Mouse (Mus musculus): ENCODE data around the gene Slc15a5.
"Not testable (repeated sequence)": the region's sequence is repeated elsewhere in the genome, so short reads cannot be mapped to it uniquely, and the experiment has no call there.

Slc15a5 gene

DNA sequence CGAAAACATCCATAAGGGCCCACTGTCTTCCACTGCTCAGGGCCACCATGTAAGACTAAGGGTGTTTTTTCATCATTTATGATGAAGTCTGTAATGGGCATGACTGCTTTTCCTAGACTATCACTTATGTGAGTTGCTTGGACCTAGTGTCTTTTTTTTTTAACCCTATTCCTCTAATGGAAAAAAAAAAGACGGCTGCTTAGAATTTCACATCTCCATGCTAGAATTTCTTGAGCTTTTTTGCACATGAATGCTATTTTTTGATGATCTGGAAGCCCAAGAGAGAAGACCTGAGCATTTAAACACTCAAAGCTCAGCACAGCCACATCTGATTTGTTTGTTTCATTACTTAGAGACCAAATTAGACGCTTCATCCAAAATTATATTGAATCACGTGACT, at the start of gene Slc15a5:
TSS of gene Slc15a5 (minus strand) at position 101 of the 400 bp plus-strand sequence.
- no peak for DNase-seq

DNA sequence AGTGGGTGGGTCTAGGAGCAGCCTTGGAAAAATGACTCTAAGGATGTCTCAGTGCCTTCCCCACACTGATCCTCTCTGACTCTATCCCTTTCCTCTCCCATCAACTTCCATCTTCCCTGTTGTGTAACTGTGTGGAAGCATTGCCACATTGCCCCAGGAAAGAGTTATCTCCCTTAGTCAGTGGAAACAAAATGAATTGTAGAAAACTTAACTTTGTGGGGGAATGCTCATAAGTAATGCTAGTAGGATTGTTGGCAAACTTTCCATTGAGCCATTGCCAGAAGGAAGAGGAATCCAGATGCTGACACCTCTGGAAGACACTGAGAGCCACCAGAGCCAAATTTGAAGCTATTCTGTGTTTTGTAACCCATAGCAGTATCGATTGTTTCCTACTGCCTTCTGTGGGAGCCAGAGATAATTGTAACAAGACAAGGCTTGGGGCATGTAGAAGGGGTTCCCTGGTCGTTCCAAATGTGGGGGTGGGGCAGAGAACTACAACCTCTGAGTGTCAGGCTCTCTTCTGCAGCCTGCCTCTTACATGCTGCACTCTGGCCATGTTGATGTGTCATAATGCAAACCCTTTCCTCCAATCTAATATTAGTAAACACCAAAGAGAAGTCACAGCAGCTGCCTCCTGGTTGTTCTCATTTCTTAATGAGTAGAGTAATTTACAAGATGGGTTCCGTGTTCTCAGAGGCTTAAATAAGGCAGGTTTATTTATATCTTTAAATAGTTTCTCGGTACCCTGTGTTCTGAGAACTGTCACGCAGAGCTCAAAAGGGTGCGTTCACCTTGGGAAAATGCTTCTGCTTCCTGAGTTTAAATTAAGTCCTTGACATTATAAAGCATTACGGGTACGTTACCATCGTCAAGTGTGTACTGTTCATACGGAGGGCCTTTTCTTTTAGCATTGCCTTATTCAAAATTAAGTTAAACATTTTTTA, 48.9 kb upstream of the Slc15a5 start:
- DNase-seq, result no peak

DNA sequence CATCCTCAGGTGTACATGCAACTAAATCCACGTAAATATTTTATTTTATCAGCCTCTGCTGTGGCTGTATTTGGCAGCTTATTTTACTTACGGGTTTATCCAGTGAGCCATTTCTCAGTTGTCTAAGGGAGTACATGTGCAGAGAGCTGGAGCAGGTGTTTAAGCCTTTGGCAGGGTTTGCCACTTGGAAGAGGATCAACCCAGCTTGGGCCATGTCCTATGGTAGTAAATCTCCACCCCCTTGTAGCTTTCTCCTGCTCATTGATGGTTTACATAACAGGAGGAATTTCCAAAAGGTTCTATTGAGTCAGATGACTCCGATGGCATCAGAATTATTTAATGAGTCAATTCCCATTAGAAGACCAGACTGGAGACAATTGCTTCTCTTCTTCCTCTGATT, 37.8 kb upstream of the Slc15a5 start:
- no peak for DNase-seq

DNA sequence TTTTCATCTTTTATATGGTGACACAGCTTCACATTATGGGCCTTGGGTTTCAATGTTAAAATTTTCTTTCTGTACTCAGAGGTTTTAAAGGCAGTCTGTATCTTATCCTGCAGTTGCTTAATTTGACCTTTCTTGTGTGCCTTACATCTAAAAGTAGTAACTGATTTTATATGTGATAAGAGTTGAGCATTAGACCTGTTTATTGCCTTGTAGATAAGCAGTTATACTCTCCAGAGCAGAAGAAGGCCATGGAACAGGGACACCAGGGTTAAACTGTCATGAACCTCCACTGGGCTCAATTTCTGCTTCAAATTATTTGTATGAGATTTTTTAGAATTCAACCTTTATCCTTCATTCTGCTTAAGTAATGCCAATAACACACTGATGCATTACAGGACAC, 24.8 kb upstream of the Slc15a5 start:
- no peak for DNase-seq

DNA sequence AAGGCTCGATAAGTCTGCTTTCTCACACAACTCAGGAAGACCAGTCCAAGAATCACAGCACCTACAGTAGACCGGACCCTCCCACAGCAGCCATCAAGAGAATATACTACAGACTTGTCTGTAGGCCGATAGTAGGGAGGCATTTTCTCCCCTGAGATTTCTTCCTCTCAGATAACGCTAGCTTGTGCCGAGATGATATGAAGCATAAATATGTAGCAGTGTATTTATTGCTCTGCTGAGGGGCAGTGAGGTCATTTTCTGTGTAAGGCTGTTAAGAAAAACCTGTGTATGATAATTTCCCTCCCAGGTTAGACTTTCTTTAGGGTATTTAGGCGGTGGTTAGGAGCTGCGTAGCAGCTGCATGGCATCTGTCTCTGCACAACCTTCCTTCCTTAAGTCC, 23.2 kb upstream of the Slc15a5 start:
- DNase-seq, result no peak

DNA sequence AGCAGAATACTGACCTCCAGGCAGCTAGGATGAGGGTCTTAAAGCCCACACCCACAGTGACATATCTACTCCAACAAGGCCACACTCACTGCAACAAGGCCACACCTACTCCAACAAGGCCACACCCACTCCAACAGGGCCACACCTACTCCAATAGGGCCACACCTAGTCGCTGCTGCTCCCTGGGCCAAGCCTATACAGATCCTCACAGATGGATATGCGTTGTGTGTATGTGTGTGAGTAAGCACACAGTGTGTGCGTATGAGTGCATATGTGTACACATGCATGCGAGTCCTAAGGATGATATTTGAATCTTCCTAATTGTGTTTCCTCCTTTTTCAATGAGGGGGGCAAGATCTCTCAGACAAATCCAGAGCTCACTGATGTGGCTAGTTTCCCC, 22.1 kb upstream of the Slc15a5 start:
- no peak for DNase-seq

DNA sequence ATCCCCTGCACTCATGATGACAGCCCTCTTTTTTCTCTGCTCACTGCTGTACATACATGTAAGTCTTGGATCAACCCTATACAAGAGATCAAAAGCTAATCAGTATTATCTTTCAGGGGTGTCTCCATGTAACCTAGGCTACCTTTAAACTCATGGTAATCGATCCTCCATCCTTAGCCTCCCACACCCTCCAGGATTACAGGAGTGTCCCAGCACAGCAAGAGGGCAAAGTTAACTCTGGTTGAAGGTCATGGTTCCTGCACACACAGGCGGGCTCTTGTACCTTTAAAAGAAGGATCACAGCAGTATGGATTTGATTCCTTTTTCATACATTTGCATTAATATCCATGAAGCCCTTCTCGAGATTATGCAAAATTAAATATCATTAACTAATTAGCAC, 19.9 kb upstream of the Slc15a5 start:
- DNase-seq, result no peak

DNA sequence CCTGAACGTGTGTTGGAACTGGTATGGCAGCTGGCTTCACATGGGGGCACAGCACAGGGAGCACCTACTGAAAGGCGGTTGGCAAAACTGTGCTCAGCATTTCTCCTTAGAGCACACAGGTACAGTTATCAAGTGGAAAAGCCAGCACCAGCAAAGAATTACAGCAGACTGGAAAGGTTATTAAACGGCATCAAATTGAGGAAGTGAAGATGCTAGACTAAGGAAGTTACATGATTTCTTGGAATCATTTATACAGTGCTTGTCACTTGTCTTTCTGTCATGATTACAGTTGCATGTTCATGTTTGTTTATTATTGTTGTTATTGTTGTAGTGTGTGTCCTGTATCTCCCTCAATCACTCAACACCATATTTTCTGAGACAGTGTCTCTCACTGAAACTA, 15.3 kb upstream of the Slc15a5 start:
- no peak for DNase-seq

DNA sequence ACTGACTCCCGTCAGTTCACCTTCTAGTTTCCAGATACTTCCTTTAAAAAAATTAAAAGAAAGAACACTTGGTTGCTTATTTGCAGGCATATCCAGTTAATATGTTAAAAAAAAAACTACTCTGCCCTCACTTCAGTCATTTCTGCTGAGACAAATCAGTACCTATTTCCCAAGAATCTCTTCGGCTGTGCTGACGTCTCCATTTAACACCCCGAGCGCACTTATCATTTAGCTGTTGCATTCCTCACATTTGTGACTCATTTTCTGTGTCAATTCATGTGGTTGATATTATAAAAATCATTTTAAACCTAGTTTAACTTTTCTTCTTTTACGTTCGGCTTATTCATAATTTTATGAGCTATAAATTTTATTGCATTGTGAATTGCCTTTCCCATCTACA, 12.7 kb upstream of the Slc15a5 start:
- DNase-seq, result no peak

DNA sequence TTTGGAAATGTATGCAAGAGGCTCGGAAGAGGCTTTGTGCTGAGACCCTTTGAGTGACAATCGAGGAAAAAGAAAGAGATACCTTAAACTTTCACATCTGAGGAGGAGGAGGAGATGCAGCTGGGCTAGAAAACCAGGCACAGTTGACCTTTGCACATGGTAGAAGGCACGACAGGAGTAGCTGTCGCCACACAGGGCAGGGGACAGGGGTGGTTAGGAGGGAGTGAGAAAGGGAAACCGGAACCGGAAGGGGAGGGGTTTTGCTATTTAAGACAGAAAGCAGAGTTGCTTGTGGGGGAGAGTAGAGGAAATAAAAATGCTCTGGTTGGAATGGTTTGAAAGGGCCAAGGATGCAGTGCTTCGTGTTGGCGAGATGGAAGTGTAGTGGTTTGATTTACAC, 9.4 kb upstream of the Slc15a5 start:
- no peak for DNase-seq

DNA sequence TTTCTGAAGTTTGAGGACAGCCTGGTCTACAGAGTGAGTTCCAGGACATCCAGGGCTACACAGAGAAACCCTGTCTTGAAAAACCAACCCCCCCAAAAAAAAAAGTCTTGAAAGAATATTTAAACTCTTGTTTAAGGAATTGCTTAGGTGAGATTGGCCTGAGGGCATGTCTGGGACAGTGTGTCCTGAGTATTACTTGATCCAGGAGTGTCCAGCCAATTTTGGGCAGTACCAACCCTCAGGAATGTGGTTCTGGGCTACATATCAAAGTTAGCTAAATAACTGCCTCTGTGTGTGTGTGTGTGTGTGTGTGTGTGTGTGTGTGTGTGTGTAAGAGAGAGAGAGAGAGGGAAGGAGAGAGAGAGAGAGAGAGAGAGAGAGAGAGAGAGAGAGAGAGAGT, 6.7 kb upstream of the Slc15a5 start:
- DNase-seq, result not testable (repeated sequence)

DNA sequence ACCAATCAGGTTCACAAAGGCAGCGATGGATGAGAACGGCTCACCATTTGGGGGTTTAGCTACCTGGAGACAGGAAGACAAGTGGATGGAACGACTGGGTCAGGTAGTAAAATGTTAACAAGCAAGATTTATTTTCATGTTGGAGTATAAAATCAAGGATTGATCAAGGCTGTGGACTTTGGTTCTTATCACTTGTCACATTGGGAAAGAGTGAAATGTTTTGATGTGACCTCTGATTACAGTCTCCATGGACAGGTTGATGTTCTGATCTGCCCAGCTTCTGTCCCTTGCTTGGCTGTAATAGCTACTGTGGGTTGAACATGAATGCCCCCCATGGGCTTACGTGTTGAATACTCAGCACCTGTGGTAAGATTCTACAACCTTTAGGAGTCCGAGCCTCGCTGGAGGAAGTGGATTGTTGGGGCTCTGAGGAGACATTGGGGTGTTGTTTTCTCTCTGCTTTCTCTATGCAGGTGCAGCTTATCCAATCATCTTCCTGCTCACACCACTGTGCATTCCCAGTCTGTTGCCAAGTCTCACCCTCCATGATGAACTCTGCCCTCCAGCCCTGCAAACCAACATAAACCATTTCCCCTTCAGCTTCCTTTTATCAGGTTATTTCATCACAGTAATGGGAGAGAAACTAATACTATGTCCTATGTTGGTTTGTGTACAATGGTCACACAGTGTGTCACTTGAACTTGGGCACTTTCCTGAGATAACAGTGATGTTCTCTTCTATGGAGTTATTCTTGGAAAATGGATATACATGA, 1.2 kb upstream of the Slc15a5 start:
- DNase-seq, result no peak

DNA sequence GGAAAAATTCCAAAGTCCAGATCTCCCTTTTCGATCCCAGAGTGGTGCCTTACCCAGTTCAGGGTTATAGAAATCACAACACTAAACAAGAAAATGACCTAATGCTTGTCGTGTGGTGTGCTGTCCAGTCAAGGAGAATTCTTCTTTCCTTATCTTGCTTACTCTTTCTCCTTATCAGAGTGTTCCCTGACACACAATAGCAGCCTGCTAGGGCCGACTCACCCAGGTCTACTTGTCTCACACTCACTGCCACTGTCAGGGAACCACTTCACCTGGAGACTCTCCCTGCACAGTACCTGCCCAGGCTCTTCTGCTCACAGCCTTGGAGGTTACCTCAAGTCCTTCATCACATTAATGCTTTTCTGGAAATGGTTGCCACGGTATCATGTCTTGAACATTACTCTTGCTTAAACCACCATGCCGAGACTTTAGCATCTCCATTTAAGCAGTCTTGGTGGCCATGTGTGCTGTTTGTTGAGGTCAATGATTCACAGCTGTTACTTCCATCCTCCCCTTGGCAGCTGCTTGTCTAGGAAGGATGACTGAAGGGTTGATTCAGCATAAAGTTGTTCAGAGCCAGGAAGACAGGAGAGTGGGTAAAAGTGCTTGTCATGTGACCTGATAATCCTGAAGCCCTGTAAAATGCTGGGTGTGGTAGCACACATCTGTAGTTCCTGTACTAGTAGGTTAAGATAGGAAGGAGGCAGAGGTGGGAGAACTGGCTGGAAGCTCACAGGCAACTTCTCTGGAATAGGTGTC, 1.9 kb downstream of the Slc15a5 start:
- no peak for DNase-seq

DNA sequence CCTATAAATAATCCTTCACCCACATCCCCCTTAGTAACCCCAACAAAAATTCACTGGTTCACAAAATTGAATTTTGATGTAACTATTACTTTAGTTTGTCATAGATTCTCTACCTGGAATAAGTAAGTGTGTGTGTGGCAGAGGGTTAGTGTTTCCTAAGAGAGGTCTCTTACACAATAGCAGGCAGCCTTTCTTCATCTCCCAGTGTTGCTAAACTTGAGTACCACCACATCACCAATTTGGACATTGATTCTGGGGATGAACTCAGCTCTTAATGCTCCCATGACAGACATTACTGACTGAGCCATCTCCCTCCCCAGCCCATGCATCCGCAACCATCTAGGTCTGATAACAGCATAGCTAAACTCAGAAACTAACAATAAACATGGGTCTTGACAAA, 4.0 kb downstream of the Slc15a5 start:
- DNase-seq, result no peak

DNA sequence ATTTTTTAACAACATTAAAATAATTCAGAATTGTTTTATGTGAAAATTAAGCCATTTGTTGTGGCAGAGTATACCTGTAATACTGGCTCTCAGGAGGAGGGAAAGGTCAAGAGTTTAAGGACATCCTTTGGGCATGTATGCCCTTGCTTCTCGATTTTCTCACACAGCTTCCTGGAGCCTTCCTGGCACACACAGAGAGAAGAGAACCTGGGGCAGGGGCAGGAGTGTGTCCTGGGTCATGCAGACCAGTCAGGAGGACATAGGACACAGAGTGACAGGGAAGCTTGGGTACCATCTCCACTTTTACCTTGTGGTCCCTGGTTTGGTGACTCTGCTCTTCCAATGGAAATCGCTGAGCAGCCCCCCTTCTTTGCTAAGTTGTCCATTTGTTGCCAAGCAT, 6.2 kb downstream of the Slc15a5 start:
- DNase-seq, result no peak

DNA sequence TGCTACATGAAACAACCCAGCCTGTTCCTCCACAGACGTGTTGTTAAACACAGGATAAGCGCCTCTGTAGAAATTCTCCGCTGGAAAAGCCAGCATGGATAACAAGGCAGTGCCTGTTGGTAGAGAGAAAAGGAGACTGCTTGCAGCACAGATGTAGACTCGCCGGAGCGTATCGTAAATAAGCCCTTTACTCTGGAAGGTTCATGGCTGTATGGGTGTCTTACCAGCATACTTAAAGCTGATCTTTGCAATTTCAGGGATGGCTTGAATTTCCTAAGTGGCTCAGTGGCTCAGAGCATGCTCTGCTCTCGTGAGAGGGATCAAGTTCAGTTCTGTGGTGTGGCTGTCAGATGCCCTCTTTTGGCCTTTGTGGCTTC, 6.8 kb downstream of the Slc15a5 start:
- no peak for DNase-seq

DNA sequence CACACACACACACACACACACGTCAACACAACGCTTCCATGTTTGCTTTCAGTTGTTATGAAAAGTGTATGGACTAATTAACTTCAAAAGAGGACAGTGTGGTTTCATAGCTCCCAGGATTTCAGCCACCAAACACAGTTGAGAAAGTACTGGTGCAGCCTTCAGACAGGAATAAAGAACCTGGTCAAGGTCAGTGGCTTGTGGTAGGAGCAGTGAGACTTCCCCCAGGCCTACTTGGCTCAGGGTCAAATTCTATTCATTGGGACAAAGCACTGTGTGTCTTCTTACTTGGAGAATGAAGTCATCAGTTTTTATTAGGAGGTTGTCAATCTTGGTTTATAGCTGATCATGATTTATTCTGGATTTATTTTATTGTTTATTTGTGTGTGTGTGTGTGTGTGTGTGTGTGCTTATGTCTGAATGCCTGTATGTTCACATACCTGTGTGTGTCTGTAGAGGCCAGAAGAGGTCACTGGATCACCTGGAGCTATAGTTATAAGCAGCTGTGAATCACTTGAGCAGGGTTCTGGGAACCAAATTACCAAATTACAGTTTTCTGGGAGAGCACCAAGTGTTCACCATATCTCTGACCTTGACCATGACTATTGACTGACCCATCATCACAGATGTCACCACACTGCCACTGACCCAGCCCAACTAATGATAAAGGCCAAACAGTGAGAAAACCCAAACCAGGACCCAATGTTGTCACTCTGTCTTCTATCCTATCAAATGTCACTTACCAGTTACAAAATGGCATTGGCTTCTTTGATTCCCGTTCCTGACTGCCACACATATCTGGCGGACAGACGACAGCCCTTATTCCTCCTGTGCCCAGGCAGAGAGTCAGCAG, 7.4 kb downstream of the Slc15a5 start:
- DNase-seq, result no peak

DNA sequence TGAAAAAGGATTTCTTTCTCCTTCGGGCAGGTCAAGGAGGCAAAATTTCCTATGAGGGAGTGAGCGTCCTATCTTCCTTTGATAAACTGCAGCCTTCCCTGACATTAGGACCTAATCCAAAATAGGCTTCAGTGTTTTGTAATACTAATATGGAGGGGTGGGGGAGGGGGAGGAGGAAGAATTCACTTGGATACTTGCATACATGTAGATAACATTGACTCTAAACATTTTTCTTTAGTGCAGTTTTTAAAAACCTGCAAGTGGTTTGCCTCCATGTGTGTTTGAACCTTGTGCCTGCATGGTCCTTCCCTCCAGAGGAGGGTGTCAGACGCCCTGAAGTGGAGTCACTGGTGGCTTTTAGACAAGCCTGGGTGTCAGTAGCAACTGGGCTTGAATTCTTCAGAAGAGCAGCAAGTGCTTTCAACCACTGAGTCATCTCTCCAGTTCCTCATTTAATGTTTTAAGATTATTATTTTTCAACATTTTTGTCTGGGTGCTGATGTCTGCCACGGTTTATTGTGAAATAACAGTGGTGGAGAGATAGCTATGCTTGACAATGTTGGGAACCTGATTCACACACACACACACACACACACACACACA, 8.1 kb downstream of the Slc15a5 start:
- DNase-seq, result no peak

DNA sequence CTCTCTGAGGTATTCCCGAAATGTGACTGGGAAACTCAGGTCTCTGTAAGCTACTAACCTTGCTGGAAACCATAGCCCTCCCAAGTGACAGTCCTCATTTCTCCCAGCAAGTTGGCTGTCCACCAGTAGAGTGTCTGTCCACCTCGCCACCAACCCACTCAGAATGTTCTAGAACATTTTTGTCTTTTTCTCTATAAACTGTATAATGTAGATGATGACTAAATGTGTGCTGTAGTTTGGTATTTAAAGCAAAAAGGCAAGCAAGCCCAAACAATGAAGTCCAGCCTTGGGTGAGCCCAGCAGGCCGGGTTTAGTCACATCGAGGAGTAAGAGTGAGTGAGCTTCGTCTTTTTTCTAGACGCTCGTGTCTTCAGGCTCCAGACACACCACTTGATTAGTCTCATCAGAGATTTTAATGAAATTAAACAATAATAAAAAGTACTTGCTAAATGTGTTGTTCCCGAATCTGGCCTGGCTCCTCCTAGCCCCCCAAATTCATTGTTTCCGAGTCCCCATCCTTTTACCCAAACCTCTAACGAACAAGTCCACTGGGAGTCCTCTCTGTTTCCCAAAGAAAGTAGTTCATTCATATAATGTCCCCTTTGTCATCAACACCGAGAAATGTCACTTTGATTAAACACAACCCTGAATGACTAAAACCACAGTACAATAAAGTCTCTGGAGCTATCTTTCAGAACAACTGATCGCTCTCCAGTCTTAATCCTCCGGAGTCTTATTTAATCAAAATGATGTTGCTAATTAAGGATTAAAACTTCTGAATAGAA, 8.8 kb downstream of the Slc15a5 start:
- DNase-seq, result no peak

DNA sequence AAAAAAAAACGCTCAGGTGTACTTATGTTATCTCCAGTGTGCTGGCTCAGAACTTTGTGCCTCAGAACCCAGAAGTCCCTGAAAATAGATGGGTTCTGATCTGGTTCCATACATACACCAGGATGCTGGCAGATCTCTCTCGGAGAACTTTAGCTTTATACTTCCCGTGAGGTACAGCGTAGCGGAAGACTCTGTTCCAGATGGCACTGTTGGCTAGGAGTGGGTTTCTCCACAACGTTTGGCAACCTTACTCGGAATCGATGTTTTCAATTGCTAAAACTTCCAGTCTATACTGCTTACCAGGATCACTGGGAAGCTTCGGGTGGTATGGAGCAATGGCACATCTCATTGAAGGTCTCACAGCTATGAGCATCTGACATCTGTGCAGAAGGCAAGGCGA, 9.8 kb downstream of the Slc15a5 start:
- DNase-seq, result peak; percentile 50

DNA sequence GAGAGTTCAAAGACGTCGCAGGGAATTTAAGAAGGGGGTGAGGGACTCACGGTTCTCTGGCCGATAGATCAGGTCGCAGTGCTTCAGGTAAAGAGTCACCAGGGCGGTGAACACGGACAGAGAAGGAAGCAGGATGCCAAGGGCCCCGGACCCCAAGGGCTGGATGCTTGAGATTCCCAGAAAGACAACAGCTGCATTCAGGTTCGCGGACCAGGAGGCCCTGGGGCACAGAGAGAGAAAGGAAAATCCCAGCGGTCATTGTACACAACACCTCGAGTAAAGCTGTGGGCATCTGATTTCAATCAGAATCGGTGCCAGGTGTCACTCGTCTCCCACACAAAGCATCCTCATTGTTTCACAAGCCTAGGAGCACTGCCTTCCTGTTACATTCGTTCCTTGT, 24.1 kb downstream of the Slc15a5 start:
- DNase-seq, result no peak

Data from right cerebral cortex, postnatal 25 days (tissue).